Mouse (Mus musculus) E14TG2a.4 (cell line): Measurements from ENCODE around the gene Kcnj5.

Source experiments
- CTCF ChIP-seq: conservative IDR thresholded peaks from 2 replicates; pipeline ENCODE4 v1.5.1; 2014; ENCODE audit warnings: low read length
- POU5F1 ChIP-seq: IDR thresholded peaks from 2 replicates; pipeline ENCODE4 v1.6.1; 2014; ENCODE audit warnings: low read length, borderline replicate concordance

DNA sequence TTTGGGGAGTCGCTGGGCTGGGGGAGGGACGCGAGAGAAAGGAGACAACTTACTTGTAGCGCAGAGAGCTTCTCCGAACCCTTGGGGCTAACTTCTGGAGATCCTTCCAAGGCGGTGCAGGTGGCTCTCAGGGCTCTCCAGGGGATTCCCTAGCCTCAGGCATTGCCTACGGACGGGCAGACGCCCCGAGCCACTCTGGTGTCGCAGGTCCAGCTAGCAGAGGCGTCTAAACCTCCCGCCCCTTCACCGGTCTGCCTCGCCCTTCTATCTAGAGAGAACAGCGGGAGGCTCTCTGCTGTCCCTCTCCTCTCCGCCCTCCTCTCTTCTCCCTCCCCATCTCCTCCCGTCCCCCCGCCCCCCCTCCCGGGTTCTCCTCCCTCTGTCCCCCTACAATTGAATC lies at the start of gene Kcnj5:
- TF ChIP-seq CTCF: no peak
- TF ChIP-seq POU5F1: no peak
